ENCODE assay signal across 18 mouse cellular contexts in the genomic region with DNA sequence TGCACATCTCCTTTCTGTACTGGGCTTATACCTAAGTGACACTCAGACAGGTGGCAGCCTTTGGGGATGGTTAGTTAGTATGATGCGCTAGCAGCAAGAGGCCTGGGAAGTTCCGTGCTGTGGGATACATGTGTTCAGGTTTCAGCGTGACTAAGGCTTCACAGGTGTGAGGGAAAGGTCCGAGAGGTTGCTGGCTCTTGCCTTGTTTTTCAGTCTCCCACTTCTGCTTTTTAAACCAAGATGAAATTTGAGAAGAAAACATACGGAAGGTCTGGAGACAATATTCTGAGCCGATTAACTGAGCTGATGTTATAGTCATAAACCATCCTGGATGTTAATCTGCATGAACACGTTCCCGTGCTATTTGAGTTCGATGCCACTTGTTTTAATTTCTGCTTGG. TPM values are rescaled to one million over a fixed set of nuclear protein-coding genes. Genes with fewer than 3 reads are reported as not detected.
"Had no signal": no experiment of that assay in that cellular context is flagged by ENCODE, and none has a peak within 500 bp of the region (broad histone marks: within the 10 kb centered on the region; RNA-seq: fewer than 3 reads in every experiment).

No protein-coding gene starts in this region.

- DNase-seq: retina, postnatal 1 day; right cerebral cortex, adult 18-20 months; right cerebral cortex, postnatal 14 days; right cerebral cortex, postnatal 25 days; right cerebral cortex, postnatal 4 days; spleen, adult 18-20 months; thymus, adult 18-20 months; thymus, adult 2 months; thymus, postnatal 14 days; thymus, postnatal 25 days; thymus, postnatal 36 days; thymus, postnatal 4 days had no signal

- H3K4me3 ChIP-seq: neural tube, embryonic 15.5 days; stomach, embryonic 15.5 days had no signal

- H3K36me3 ChIP-seq: neural tube, embryonic 15.5 days; stomach, embryonic 15.5 days had no signal

- H3K4me2 ChIP-seq: neural tube, embryonic 15.5 days; stomach, embryonic 15.5 days had no signal

- H3K4me1 ChIP-seq: stomach, embryonic 15.5 days had no signal

- H3K27ac ChIP-seq: neural tube, embryonic 15.5 days; stomach, embryonic 15.5 days; stomach, postnatal 0 days had no signal

- H3K9me3 ChIP-seq: neural tube, embryonic 15.5 days; stomach, embryonic 15.5 days had no signal

- H3K9ac ChIP-seq: neural tube, embryonic 15.5 days; stomach, embryonic 15.5 days had no signal

RNA-seq across cellular contexts. Expression of gene Syt16, which starts 5.0 kb away (rescaled TPM):
- total RNA-seq: neutrophil, adult 5-6 weeks had no signal
- polyA plus RNA-seq: small intestine, adult 2 months; spleen, adult 2 months; thymus, adult 2 months had no signal
